Mouse (Mus musculus): Measurements from ENCODE around the gene Lim2. TPM values are rescaled to one million over a fixed set of nuclear protein-coding genes. Genes with fewer than 3 reads are reported as not detected.
A peak's percentile ranks its signal among the peaks of the same experiment; 100 is the strongest.
"Not testable (repeated sequence)": the region's sequence is repeated elsewhere in the genome, so short reads cannot be mapped to it uniquely, and the experiment has no call there.

The Lim2 gene
- polyA plus RNA-seq (2016; fragmentation: Nextera tagmentation; extraction: Ambion mirVana): not detected in 2 replicates

- H3K36me3 ChIP-seq: no peaks in the 10 kb centered on the region
- H3K9me3 ChIP-seq: no peaks in the 10 kb centered on the region
- WGBS: 76% methylated on average over 8 of the region's 8 CpGs
- H3K4me3 ChIP-seq: no peak within 1 kb of the TSS
- no peak within 1 kb of the TSS for H3K27ac ChIP-seq
- DNase-seq (ENCODE audit: low spot score): no peak
- no peaks in the 10 kb centered on the region for H3K27me3 ChIP-seq (ENCODE audit: insufficient read depth, poor library complexity, severe bottlenecking)
- H3K4me1 ChIP-seq: peaks cover 7% of the 10 kb centered on the region; the same call in 1 of the 2 replicates
These were observed at the start of gene Lim2 for GRCm38 (mm10) chr7:43427406-43427805. Gene Lim2, plus strand, starts transcription at chr7:43427670.

- Histone ChIP-seq H3K9me3 (no peaks in the 10 kb centered on the region), H3K27me3 (ENCODE audit: insufficient read depth, poor library complexity, severe bottlenecking) (no peaks in the 10 kb centered on the region), H3K27ac (no peak overlapping the region), H3K4me1 (no peaks in the 10 kb centered on the region), H3K4me3 (no peak overlapping the region), H3K36me3 (no peaks in the 10 kb centered on the region)
- WGBS: 22% methylated on average over 5 of the region's 5 CpGs
- no peak for DNase-seq (ENCODE audit: low spot score)
These were observed 49.2 kb upstream of the Lim2 start for GRCm38 (mm10) chr7:43378226-43378625.

GRCm38 (mm10) chr7:43392349-43393121 lies 34.9 kb upstream of the Lim2 start:
- Histone ChIP-seq H3K4me1 (no peaks in the 10 kb centered on the region), H3K27me3 (ENCODE audit: insufficient read depth, poor library complexity, severe bottlenecking) (no peaks in the 10 kb centered on the region)
- peak; percentile 13 for DNase-seq (ENCODE audit: low spot score)

GRCm38 (mm10) chr7:43399501-43399900 lies 28.0 kb upstream of the Lim2 start:
- no peaks in the 10 kb centered on the region for H3K36me3 ChIP-seq
- no peak for DNase-seq (ENCODE audit: low spot score)
- H3K4me1 ChIP-seq: no peaks in the 10 kb centered on the region
- no peaks in the 10 kb centered on the region for H3K27me3 ChIP-seq (ENCODE audit: insufficient read depth, poor library complexity, severe bottlenecking)
- H3K4me3 ChIP-seq: no peak overlapping the region
- no peaks in the 10 kb centered on the region for H3K9me3 ChIP-seq
- WGBS: 82% methylated on average over 2 of the region's 2 CpGs
- H3K27ac ChIP-seq: no peak overlapping the region

More at GRCm38 (mm10) chr7:43392349-43393121, 34.9 kb upstream of the Lim2 start:
- Histone ChIP-seq H3K4me3 (no peak overlapping the region), H3K27ac (no peak overlapping the region), H3K36me3 (no peaks in the 10 kb centered on the region), H3K9me3 (no peaks in the 10 kb centered on the region)
- 75% methylated on average over 8 of the region's 8 CpGs for WGBS

- Histone ChIP-seq H3K27me3 (ENCODE audit: insufficient read depth, poor library complexity, severe bottlenecking) (no peaks in the 10 kb centered on the region), H3K4me3 (no peak overlapping the region), H3K36me3 (no peaks in the 10 kb centered on the region), H3K9me3 (no peaks in the 10 kb centered on the region), H3K27ac (no peak overlapping the region), H3K4me1 (no peaks in the 10 kb centered on the region)
- DNase-seq (ENCODE audit: low spot score): no peak
- whole genome bisulfite sequencing: 43% methylated on average over 2 of the region's 2 CpGs
These were observed 24.8 kb upstream of the Lim2 start for GRCm38 (mm10) chr7:43402718-43403117.

GRCm38 (mm10) chr7:43407573-43407972 lies 19.9 kb upstream of the Lim2 start:
- Histone ChIP-seq H3K4me3 (no peak overlapping the region), H3K9me3 (no peaks in the 10 kb centered on the region), H3K27me3 (ENCODE audit: insufficient read depth, poor library complexity, severe bottlenecking) (no peaks in the 10 kb centered on the region), H3K36me3 (no peaks in the 10 kb centered on the region), H3K27ac (no peak overlapping the region), H3K4me1 (0 out of 2 replicates have a peak, but pooled peaks cover 5% of the 10 kb centered on the region)
- no peak for DNase-seq (ENCODE audit: low spot score)
- 73% methylated on average over 3 of the region's 3 CpGs for WGBS

GRCm38 (mm10) chr7:43408131-43408553 lies 19.3 kb upstream of the Lim2 start, which contains the start of gene Siglecg:
Gene Siglecg, plus strand, starts transcription at chr7:43408204.
- Histone ChIP-seq H3K9me3 (no peaks in the 10 kb centered on the region), H3K27me3 (ENCODE audit: insufficient read depth, poor library complexity, severe bottlenecking) (no peaks in the 10 kb centered on the region), H3K4me1 (0 out of 2 replicates have a peak, but pooled peaks cover 5% of the 10 kb centered on the region), H3K27ac (no peak within 1 kb of the TSS), H3K36me3 (no peaks in the 10 kb centered on the region), H3K4me3 (no peak within 1 kb of the TSS)
- WGBS: 82% methylated on average over 4 of the region's 4 CpGs
- DNase-seq (ENCODE audit: low spot score): no peak

GRCm38 (mm10) chr7:43409084-43409483 lies 18.4 kb upstream of the Lim2 start:
- no peak for DNase-seq (ENCODE audit: low spot score)
- H3K4me1 ChIP-seq: 0 out of 2 replicates have a peak, but pooled peaks cover 5% of the 10 kb centered on the region
- H3K36me3 ChIP-seq: no peaks in the 10 kb centered on the region
- WGBS: 59% methylated on average over 3 of the region's 3 CpGs
- no peaks in the 10 kb centered on the region for H3K9me3 ChIP-seq
- H3K27me3 ChIP-seq (ENCODE audit: insufficient read depth, poor library complexity, severe bottlenecking): no peaks in the 10 kb centered on the region
- no peak overlapping the region for H3K27ac ChIP-seq
- no peak overlapping the region for H3K4me3 ChIP-seq

GRCm38 (mm10) chr7:43411724-43412123 lies 15.7 kb upstream of the Lim2 start:
- DNase-seq (ENCODE audit: low spot score): not testable (repeated sequence)

GRCm38 (mm10) chr7:43417298-43417697 lies 10.2 kb upstream of the Lim2 start:
- no peak for DNase-seq (ENCODE audit: low spot score)
- no peaks in the 10 kb centered on the region for H3K9me3 ChIP-seq
- H3K4me1 ChIP-seq: no peaks in the 10 kb centered on the region
- H3K4me3 ChIP-seq: no peak overlapping the region
- 83% methylated on average over 10 of the region's 10 CpGs for WGBS
- H3K36me3 ChIP-seq: no peaks in the 10 kb centered on the region
- no peak overlapping the region for H3K27ac ChIP-seq
- no peaks in the 10 kb centered on the region for H3K27me3 ChIP-seq (ENCODE audit: insufficient read depth, poor library complexity, severe bottlenecking)

More at GRCm38 (mm10) chr7:43411724-43412123, 15.7 kb upstream of the Lim2 start:
- H3K4me3 ChIP-seq; H3K9me3 ChIP-seq; H3K36me3 ChIP-seq; H3K4me1 ChIP-seq; H3K27me3 ChIP-seq (ENCODE audit: insufficient read depth, poor library complexity, severe bottlenecking); H3K27ac ChIP-seq: not testable (repeated sequence)
- WGBS: 36% methylated on average over 4 of the region's 4 CpGs

- H3K36me3 ChIP-seq: no peaks in the 10 kb centered on the region
- WGBS: 14% methylated on average over 11 of the region's 11 CpGs
- H3K27ac ChIP-seq: no peak overlapping the region
- no peaks in the 10 kb centered on the region for H3K9me3 ChIP-seq
- no peaks in the 10 kb centered on the region for H3K27me3 ChIP-seq (ENCODE audit: insufficient read depth, poor library complexity, severe bottlenecking)
- peak overlapping the region; percentile 27 for H3K4me3 ChIP-seq
- H3K4me1 ChIP-seq: peaks cover 4% of the 10 kb centered on the region; the same call in 1 of the 2 replicates
- peak; percentile 91 for DNase-seq (ENCODE audit: low spot score)
These were observed 4.4 kb upstream of the Lim2 start for GRCm38 (mm10) chr7:43422995-43423617.

- 64% methylated on average over 3 of the region's 3 CpGs for WGBS
These were observed 3.4 kb upstream of the Lim2 start for GRCm38 (mm10) chr7:43423991-43424625.

GRCm38 (mm10) chr7:43429500-43429899 lies 2.0 kb downstream of the Lim2 start:
- Histone ChIP-seq H3K27ac (no peak overlapping the region), H3K27me3 (ENCODE audit: insufficient read depth, poor library complexity, severe bottlenecking) (no peaks in the 10 kb centered on the region), H3K36me3 (no peaks in the 10 kb centered on the region), H3K4me1 (peaks cover 3% of the 10 kb centered on the region; the same call in 1 of the 2 replicates), H3K4me3 (no peak overlapping the region), H3K9me3 (no peaks in the 10 kb centered on the region)
- WGBS: 39% methylated on average over 4 of the region's 4 CpGs
- DNase-seq (ENCODE audit: low spot score): no peak

More at GRCm38 (mm10) chr7:43423991-43424625, 3.4 kb upstream of the Lim2 start:
- H3K27me3 ChIP-seq (ENCODE audit: insufficient read depth, poor library complexity, severe bottlenecking): no peaks in the 10 kb centered on the region
- H3K4me3 ChIP-seq: no peak overlapping the region
- H3K36me3 ChIP-seq: no peaks in the 10 kb centered on the region
- H3K27ac ChIP-seq: no peak overlapping the region
- H3K9me3 ChIP-seq: no peaks in the 10 kb centered on the region
- peaks cover 4% of the 10 kb centered on the region; the same call in 1 of the 2 replicates for H3K4me1 ChIP-seq
- no peak for DNase-seq (ENCODE audit: low spot score)
